Mouse (Mus musculus): ENCODE results near the gene Zfp169. TPM values are rescaled to one million over a fixed set of nuclear protein-coding genes. Genes with fewer than 3 reads are reported as not detected.
A peak's percentile ranks its signal among the peaks of the same experiment; 100 is the strongest.

Gene Zfp169
- polyA plus RNA-seq, 1 experiment = 10.1 TPM

GRCm38 (mm10) chr13:48552181-48553090 is 39.2 kb upstream of the Zfp169 start:
- Histone ChIP-seq H3K4me1 (ENCODE audit: control insufficient read depth, insufficient read depth, insufficient read length) (no peaks in the 10 kb centered on the region), H3K27me3 (ENCODE audit: control insufficient read depth, insufficient read depth, low read length) (no peaks in the 10 kb centered on the region), H3K36me3 (ENCODE audit: control insufficient read depth, insufficient read depth, low read length) (no peaks in the 10 kb centered on the region), H3K27ac (ENCODE audit: insufficient read depth, low read length) (peak overlapping the region; percentile 38), H3K4me3 (ENCODE audit: extremely low read depth, insufficient read depth, insufficient read length) (peak overlapping the region; percentile 37)
- 41% methylated on average over 21 of the region's 21 CpGs for WGBS
- no peak for TF ChIP-seq POLR2A (IDR thresholded peaks at IDR 0.05; ENCODE audit: low read depth, low read length)
- TF ChIP-seq CTCF (IDR thresholded peaks at IDR 0.05; ENCODE audit: extremely low read depth, insufficient read depth, insufficient read length, insufficient replicate concordance) = no peak
- DNase-seq (ENCODE audit: low read depth in 1 of 2, low spot score in 2 of 2) = peak in 1 of 2 experiments; percentile 9

- no peak overlapping the region for H3K27ac ChIP-seq (ENCODE audit: insufficient read depth, low read length)
- WGBS = 84% methylated on average over 5 of the region's 5 CpGs
- TF ChIP-seq POLR2A (IDR thresholded peaks at IDR 0.05; ENCODE audit: low read depth, low read length) (no peak), CTCF (IDR thresholded peaks at IDR 0.05; ENCODE audit: extremely low read depth, insufficient read depth, insufficient read length, insufficient replicate concordance) (no peak)
- peaks cover 1% of the 10 kb centered on the region; the same call in 1 of the 2 replicates for H3K4me1 ChIP-seq (ENCODE audit: control insufficient read depth, insufficient read depth, insufficient read length)
- no peak for DNase-seq (ENCODE audit: low read depth in 1 of 2, low spot score in 2 of 2)
- no peaks in the 10 kb centered on the region for H3K27me3 ChIP-seq (ENCODE audit: control insufficient read depth, insufficient read depth, low read length)
- H3K4me3 ChIP-seq (ENCODE audit: extremely low read depth, insufficient read depth, insufficient read length) = no peak overlapping the region
- H3K36me3 ChIP-seq (ENCODE audit: control insufficient read depth, insufficient read depth, low read length) = no peaks in the 10 kb centered on the region
Observed at GRCm38 (mm10) chr13:48548296-48548695, 35.0 kb upstream of the Zfp169 start.

- DNase-seq (ENCODE audit: low read depth in 1 of 2, low spot score in 2 of 2) = no peak
- no peak for TF ChIP-seq CTCF (IDR thresholded peaks at IDR 0.05; ENCODE audit: extremely low read depth, insufficient read depth, insufficient read length, insufficient replicate concordance)
- no peak for TF ChIP-seq POLR2A (IDR thresholded peaks at IDR 0.05; ENCODE audit: low read depth, low read length)
- H3K4me1 ChIP-seq (ENCODE audit: control insufficient read depth, insufficient read depth, insufficient read length) = peaks cover 1% of the 10 kb centered on the region; the same call in 1 of the 2 replicates
- no peaks in the 10 kb centered on the region for H3K27me3 ChIP-seq (ENCODE audit: control insufficient read depth, insufficient read depth, low read length)
- H3K36me3 ChIP-seq (ENCODE audit: control insufficient read depth, insufficient read depth, low read length) = no peaks in the 10 kb centered on the region
- no peak overlapping the region for H3K27ac ChIP-seq (ENCODE audit: insufficient read depth, low read length)
- 95% methylated on average over 6 of the region's 6 CpGs for WGBS
- no peak overlapping the region for H3K4me3 ChIP-seq (ENCODE audit: extremely low read depth, insufficient read depth, insufficient read length)
Observed at GRCm38 (mm10) chr13:48547623-48548022, 34.4 kb upstream of the Zfp169 start.

GRCm38 (mm10) chr13:48546330-48546917 is 33.2 kb upstream of the Zfp169 start:
- peak overlapping the region; percentile 90 for H3K4me3 ChIP-seq (ENCODE audit: extremely low read depth, insufficient read depth, insufficient read length)
- H3K27ac ChIP-seq (ENCODE audit: insufficient read depth, low read length) = peak overlapping the region; percentile 98
- H3K27me3 ChIP-seq (ENCODE audit: control insufficient read depth, insufficient read depth, low read length) = no peaks in the 10 kb centered on the region
- TF ChIP-seq POLR2A (IDR thresholded peaks at IDR 0.05; ENCODE audit: low read depth, low read length) = peak; percentile 61
- no peak for TF ChIP-seq CTCF (IDR thresholded peaks at IDR 0.05; ENCODE audit: extremely low read depth, insufficient read depth, insufficient read length, insufficient replicate concordance)
- no peaks in the 10 kb centered on the region for H3K36me3 ChIP-seq (ENCODE audit: control insufficient read depth, insufficient read depth, low read length)
- under 1% methylated on average over 58 of the region's 72 CpGs for WGBS
- H3K4me1 ChIP-seq (ENCODE audit: control insufficient read depth, insufficient read depth, insufficient read length) = peaks cover 3% of the 10 kb centered on the region; the same call in 1 of the 2 replicates
- peak; percentile 96 to 98 for DNase-seq (ENCODE audit: low read depth in 1 of 2, low spot score in 2 of 2)

GRCm38 (mm10) chr13:48545476-48546281 is 32.4 kb upstream of the Zfp169 start:
- Histone ChIP-seq H3K4me3 (ENCODE audit: extremely low read depth, insufficient read depth, insufficient read length) (peak overlapping the region; percentile 90), H3K27ac (ENCODE audit: insufficient read depth, low read length) (peak overlapping the region; percentile 98), H3K4me1 (ENCODE audit: control insufficient read depth, insufficient read depth, insufficient read length) (peaks cover 3% of the 10 kb centered on the region; the same call in 1 of the 2 replicates), H3K36me3 (ENCODE audit: control insufficient read depth, insufficient read depth, low read length) (no peaks in the 10 kb centered on the region), H3K27me3 (ENCODE audit: control insufficient read depth, insufficient read depth, low read length) (no peaks in the 10 kb centered on the region)
- TF ChIP-seq POLR2A (IDR thresholded peaks at IDR 0.05; ENCODE audit: low read depth, low read length) = no peak
- WGBS = 1% methylated on average over 63 of the region's 72 CpGs
- peak; percentile 94 to 96 for DNase-seq (ENCODE audit: low read depth in 1 of 2, low spot score in 2 of 2)

- WGBS = 38% methylated on average over 4 of the region's 4 CpGs
- no peak overlapping the region for H3K27ac ChIP-seq (ENCODE audit: insufficient read depth, low read length)
- peaks cover 3% of the 10 kb centered on the region; the same call in 1 of the 2 replicates for H3K4me1 ChIP-seq (ENCODE audit: control insufficient read depth, insufficient read depth, insufficient read length)
- H3K4me3 ChIP-seq (ENCODE audit: extremely low read depth, insufficient read depth, insufficient read length) = no peak overlapping the region
- H3K27me3 ChIP-seq (ENCODE audit: control insufficient read depth, insufficient read depth, low read length) = no peaks in the 10 kb centered on the region
- no peaks in the 10 kb centered on the region for H3K36me3 ChIP-seq (ENCODE audit: control insufficient read depth, insufficient read depth, low read length)
- DNase-seq (ENCODE audit: low read depth in 1 of 2, low spot score in 2 of 2) = no peak
- TF ChIP-seq POLR2A (IDR thresholded peaks at IDR 0.05; ENCODE audit: low read depth, low read length) (no peak), CTCF (IDR thresholded peaks at IDR 0.05; ENCODE audit: extremely low read depth, insufficient read depth, insufficient read length, insufficient replicate concordance) (no peak)
Observed at GRCm38 (mm10) chr13:48544867-48545266, 31.6 kb upstream of the Zfp169 start.
